Mouse (Mus musculus) liver, embryonic 14.5 days (tissue): Measurements from ENCODE around the gene Cldn3.

Experiments
- CTCF ChIP-seq: IDR thresholded peaks from 2 replicates; pipeline ENCODE4 v1.5.1; 2016; ENCODE audit warnings: antibody characterized with exemption, low read depth, control low read depth
- EP300 ChIP-seq: IDR thresholded peaks from 2 replicates; pipeline ENCODE4 v1.6.1; 2016; ENCODE audit warnings: antibody characterized with exemption, low read depth

DNA sequence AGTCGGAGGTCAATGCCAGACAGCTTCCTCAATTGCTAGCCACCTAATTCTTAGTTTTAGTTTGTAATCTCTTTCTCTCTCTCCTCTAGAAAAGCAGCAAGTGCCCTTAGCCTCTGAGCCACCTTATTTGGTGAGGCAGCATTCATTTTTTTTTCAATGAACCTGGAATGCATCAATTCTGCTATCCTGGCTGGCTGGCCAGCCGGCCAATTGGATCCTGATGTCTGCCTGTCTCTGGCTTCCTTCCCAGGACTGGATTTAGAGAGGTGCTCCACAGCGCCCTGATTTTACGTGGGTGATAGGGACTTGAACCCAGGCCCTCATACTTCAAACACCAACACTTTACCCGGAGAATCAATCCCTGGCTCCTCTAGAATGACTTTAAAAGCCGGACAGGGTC lies 12.3 kb downstream of the Cldn3 start:
- TF ChIP-seq EP300 (no peak), CTCF (no peak)
